Mouse (Mus musculus) heart, postnatal 0 days (tissue): ENCODE measurements at regions not wholly inside any gene's neighbourhood (a gene's known extent, or its start where the extent isn't known, plus 50 kb on each side); places are given as distances from the start of the nearest gene placed in this dataset.

ENCODE experiments used
- ATAC-seq: fragments of 200-750 bp; cut with Nextera tagmentation; 2 replicates; pipeline ENCODE4 v1.8.0; 2017; ENCODE audit warnings: low read depth, moderate number of reproducible peaks, moderate library complexity; ENCODE audit not compliant: insufficient read depth
- DNase-seq: peaks from one replicate; pipeline ENCODE4 v3.0.0-alpha.2; 2016; ENCODE audit warnings: low spot score
- H3K27ac ChIP-seq: fragments of 300-500 bp; sonication (generic); 2 replicates; pipeline ENCODE4 v1.5.1; 2014; ENCODE audit warnings: low read depth, mild to moderate bottlenecking
- H3K27me3 ChIP-seq: fragments of 300-500 bp; sonication (generic); 2 replicates; pipeline ENCODE4 v1.6.1; 2014; ENCODE audit warnings: low read length, mixed read lengths; ENCODE audit not compliant: control insufficient read depth, insufficient read depth
- H3K36me3 ChIP-seq: fragments of 300-500 bp; sonication (generic); replicated peaks from 2 replicates; pipeline ENCODE4 v1.6.1; 2014; ENCODE audit warnings: low read length, mixed read lengths; ENCODE audit not compliant: control insufficient read depth, insufficient read depth
- H3K4me1 ChIP-seq: fragments of 300-500 bp; sonication (generic); 2 replicates; pipeline ENCODE4 v1.6.1; 2014; ENCODE audit warnings: antibody characterized with exemption; ENCODE audit not compliant: control insufficient read depth, insufficient read depth
- H3K4me2 ChIP-seq: fragments of 300-500 bp; sonication (generic); 2 replicates; pipeline ENCODE4 v1.6.1; 2014; ENCODE audit warnings: low read depth, mild to moderate bottlenecking, low read length, moderate library complexity
- H3K4me3 ChIP-seq: fragments of 300-500 bp; sonication (generic); 2 replicates; pipeline ENCODE4 v1.5.1; 2014; ENCODE audit warnings: low read depth, low read length
- H3K9ac ChIP-seq: fragments of 300-500 bp; sonication (generic); replicated peaks from 2 replicates; pipeline ENCODE4 v1.6.1; 2014; ENCODE audit warnings: low read depth, low read length, mixed read lengths
- H3K9me3 ChIP-seq: fragments of 300-500 bp; sonication (generic); replicated peaks from 2 replicates; pipeline ENCODE4 v1.6.1; 2016; ENCODE audit warnings: low read length; ENCODE audit not compliant: control insufficient read depth
- CTCF ChIP-seq: IDR thresholded peaks from 2 replicates; pipeline ENCODE4 v1.5.1; 2016; ENCODE audit warnings: antibody characterized with exemption, control low read depth, low read depth
- EP300 ChIP-seq: IDR thresholded peaks from 2 replicates; pipeline ENCODE4 v1.6.1; 2016; ENCODE audit warnings: antibody characterized with exemption, low read depth
- WGBS: fragments of 180-500 bp; shearing (Covaris S2); extraction: QIAGEN DNeasy Blood & Tissue Kit; methylation state at CpG from one replicate; pipeline ENCODE4 v1.1.7; 2014; 5-methylcytosine and 5-hydroxymethylcytosine counted together

DNA sequence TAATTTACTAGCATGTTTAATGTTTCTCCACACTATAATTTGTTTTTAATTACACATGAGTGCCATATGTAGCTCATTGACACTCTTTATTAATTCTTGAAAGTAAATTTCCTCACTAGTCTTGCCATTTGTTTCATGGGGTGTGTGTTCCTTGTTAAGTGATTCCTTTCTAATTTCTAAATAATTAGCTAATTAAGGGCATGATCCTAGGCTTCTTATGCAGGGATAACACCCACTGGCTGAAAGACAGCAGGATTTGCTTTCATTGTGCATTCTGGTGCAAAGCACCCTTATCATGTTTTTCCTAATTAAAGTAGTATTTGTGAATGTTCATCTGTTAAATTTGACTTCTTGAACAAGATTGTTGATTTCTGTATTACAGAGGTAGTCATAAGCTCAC, 378.3 kb downstream of the Mdfic start:
- H3K27me3 ChIP-seq, result no peaks in the 10 kb centered on the region
- H3K4me3 ChIP-seq, result no peak overlapping the region
- no peak overlapping the region for H3K4me2 ChIP-seq
- no peaks in the 10 kb centered on the region for H3K4me1 ChIP-seq
- TF ChIP-seq EP300 (no peak), CTCF (no peak)
- H3K27ac ChIP-seq, result no peak overlapping the region
- H3K9me3 ChIP-seq, result no peaks in the 10 kb centered on the region
- no peak for ATAC-seq
- H3K36me3 ChIP-seq, result no peaks in the 10 kb centered on the region
- no peak for DNase-seq
- H3K9ac ChIP-seq, result no peak overlapping the region

DNA sequence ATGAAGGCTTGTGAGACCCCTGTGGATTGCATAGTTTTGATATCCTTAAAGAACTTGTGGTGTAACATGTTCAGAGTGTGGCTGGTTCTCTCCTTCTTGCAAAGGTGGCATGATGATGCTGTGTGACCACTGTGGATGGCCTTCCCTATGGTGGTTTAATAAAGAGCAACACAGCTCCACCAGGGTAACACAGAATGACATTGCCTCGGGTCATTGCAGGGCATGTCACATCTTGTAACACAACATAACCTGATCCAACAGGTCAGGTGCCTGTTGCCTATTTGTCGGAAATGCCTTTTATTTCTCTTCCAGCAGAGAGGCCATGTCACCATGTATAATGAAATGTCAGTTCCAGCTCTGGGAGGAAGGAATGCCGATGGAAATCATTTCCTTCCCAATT, 420.5 kb downstream of the Mdfic start:
- Histone ChIP-seq H3K27me3 (no peaks in the 10 kb centered on the region), H3K4me1 (no peaks in the 10 kb centered on the region), H3K9me3 (no peaks in the 10 kb centered on the region), H3K4me2 (no peak overlapping the region), H3K4me3 (no peak overlapping the region), H3K27ac (no peak overlapping the region), H3K9ac (no peak overlapping the region), H3K36me3 (no peaks in the 10 kb centered on the region)
- no peak for ATAC-seq
- no peak for TF ChIP-seq EP300
- no peak for TF ChIP-seq CTCF
- DNase-seq, result no peak
- 71% methylated on average over 3 of the region's 3 CpGs for WGBS

DNA sequence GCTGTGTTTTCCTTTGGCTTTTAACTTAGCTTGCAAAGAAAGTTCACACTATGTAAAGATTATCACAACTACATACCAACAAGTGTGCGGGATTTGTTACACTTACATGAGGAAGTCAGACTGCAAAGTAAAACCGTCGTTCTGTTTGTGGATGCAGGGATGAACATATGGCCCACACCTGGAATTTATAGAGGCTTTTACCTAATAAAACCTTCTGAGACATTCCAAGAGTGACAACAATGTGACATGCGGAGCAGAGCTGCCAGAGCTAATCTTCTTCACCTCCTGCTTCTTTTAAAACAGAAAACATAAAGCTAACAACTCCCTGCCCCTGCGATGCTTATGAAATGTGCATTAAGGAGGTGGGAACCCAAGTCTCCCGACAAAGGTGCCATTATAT, 424.1 kb downstream of the Mdfic start:
- DNase-seq (no peak), ATAC-seq (no peak)
- H3K27ac ChIP-seq, result no peak overlapping the region
- no peaks in the 10 kb centered on the region for H3K4me1 ChIP-seq
- H3K4me3 ChIP-seq, result no peak overlapping the region
- no peaks in the 10 kb centered on the region for H3K36me3 ChIP-seq
- no peak overlapping the region for H3K4me2 ChIP-seq
- WGBS, result 61% methylated on average over 6 of the region's 6 CpGs
- H3K27me3 ChIP-seq, result no peaks in the 10 kb centered on the region
- TF ChIP-seq CTCF, result no peak
- TF ChIP-seq EP300, result no peak
- H3K9me3 ChIP-seq, result no peaks in the 10 kb centered on the region
- H3K9ac ChIP-seq, result no peak overlapping the region

DNA sequence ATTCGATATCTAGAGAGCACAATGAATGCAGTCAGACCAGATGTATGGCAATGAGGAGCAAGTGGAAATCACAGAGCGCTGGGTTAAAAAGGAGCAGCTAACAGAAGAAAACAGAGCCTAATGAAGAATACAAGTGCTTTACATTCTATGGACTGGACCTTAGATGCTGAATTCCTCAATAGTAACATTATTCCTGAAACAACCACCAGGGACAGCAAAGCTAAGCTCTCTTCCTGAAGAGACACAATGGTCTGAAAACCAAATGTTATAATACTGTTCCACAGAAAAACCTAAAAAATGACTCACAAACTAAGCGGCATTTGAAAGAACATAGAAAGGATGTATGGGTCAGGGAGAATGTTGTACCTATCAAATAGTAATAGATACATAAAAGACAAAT, 430.1 kb downstream of the Mdfic start:
- Histone ChIP-seq H3K27ac (no peak overlapping the region), H3K4me2 (no peak overlapping the region), H3K4me1 (no peaks in the 10 kb centered on the region), H3K36me3 (no peaks in the 10 kb centered on the region), H3K9ac (no peak overlapping the region), H3K4me3 (no peak overlapping the region), H3K9me3 (no peaks in the 10 kb centered on the region), H3K27me3 (no peaks in the 10 kb centered on the region)
- no peak for ATAC-seq
- no peak for DNase-seq
- WGBS, result 71% methylated on average over 3 of the region's 3 CpGs
- no peak for TF ChIP-seq EP300
- peak; percentile 27; the same call in 1 of the 2 replicates for TF ChIP-seq CTCF

DNA sequence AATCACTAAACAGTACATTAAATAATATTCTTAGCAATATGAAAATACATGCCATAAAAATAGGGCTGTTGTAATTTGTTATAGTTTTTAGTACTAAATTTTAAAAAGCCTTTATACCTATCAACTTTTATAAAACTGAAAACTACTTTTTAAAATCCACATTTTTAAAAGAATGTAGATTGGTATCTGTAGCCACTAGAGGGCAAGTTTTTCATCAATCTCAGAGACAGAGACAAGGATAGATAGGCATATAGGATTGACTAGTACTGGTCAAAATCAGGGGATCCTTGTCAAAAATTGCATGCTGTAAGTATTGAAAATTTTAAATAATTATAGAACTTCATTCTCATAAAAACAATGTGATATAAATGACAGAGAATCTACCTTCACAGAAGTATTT, 431.0 kb downstream of the Mdfic start:
- Histone ChIP-seq H3K27ac (no peak overlapping the region), H3K4me1 (no peaks in the 10 kb centered on the region), H3K27me3 (no peaks in the 10 kb centered on the region), H3K4me2 (no peak overlapping the region), H3K36me3 (no peaks in the 10 kb centered on the region), H3K4me3 (no peak overlapping the region), H3K9me3 (no peaks in the 10 kb centered on the region), H3K9ac (no peak overlapping the region)
- ATAC-seq, result no peak
- no peak for DNase-seq
- no peak for TF ChIP-seq EP300
- TF ChIP-seq CTCF, result no peak

DNA sequence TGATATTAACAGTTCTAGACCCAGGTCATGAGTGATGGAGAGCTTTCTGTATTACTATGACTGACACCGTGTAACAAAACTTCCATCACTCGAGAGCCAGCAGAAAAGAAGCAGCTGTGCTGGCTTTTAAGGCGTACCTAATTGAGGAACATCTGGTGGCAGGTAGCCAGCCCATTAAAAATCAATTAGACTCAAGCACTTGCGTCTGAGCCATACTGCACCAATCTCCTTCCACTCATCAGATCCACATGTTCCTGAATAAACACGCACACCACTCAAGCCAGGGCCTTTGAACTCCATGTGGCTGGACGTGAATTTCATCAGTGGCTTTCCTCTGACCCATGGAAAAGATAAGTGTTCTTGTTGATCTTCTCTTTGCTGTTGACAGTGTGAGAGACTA, 432.2 kb downstream of the Mdfic start:
- H3K27ac ChIP-seq, result no peak overlapping the region
- no peaks in the 10 kb centered on the region for H3K4me1 ChIP-seq
- H3K9ac ChIP-seq, result no peak overlapping the region
- 40% methylated on average over 6 of the region's 6 CpGs for WGBS
- DNase-seq (no peak), ATAC-seq (no peak)
- no peaks in the 10 kb centered on the region for H3K36me3 ChIP-seq
- H3K9me3 ChIP-seq, result no peaks in the 10 kb centered on the region
- H3K4me2 ChIP-seq, result no peak overlapping the region
- no peaks in the 10 kb centered on the region for H3K27me3 ChIP-seq
- no peak for TF ChIP-seq EP300
- no peak for TF ChIP-seq CTCF
- no peak overlapping the region for H3K4me3 ChIP-seq
